In genomic region chr11:32386043-32386442, GRCm38 (mm10) we compare ENCODE assay signal across 32 mouse cellular contexts. TPM values are rescaled to one million over a fixed set of nuclear protein-coding genes. Genes with fewer than 3 reads are reported as not detected.
"Had no signal": no experiment of that assay in that cellular context is flagged by ENCODE, and none has a peak within 500 bp of the region (broad histone marks: within the 10 kb centered on the region; RNA-seq: fewer than 3 reads in every experiment).

No protein-coding gene starts in this region.

- H3K9me3 ChIP-seq: heart, embryonic 10.5 days; heart, embryonic 12.5 days; heart, embryonic 13.5 days; heart, embryonic 15.5 days; hindbrain, embryonic 10.5 days; hindbrain, embryonic 12.5 days; hindbrain, embryonic 13.5 days; hindbrain, embryonic 15.5 days; intestine, embryonic 15.5 days; kidney, embryonic 15.5 days had no signal

- H3K27me3 ChIP-seq: heart, embryonic 12.5 days; heart, embryonic 13.5 days; heart, embryonic 15.5 days; hindbrain, embryonic 12.5 days; hindbrain, embryonic 13.5 days; hindbrain, embryonic 15.5 days; intestine, embryonic 15.5 days; kidney, embryonic 15.5 days had no signal

- H3K4me2 ChIP-seq: heart, embryonic 11.5 days; heart, embryonic 12.5 days; heart, embryonic 13.5 days; heart, embryonic 15.5 days; hindbrain, embryonic 12.5 days; hindbrain, embryonic 13.5 days; hindbrain, embryonic 14.5 days; hindbrain, embryonic 15.5 days; intestine, embryonic 15.5 days; kidney, embryonic 15.5 days had no signal

- H3K4me3 ChIP-seq: heart, embryonic 10.5 days; heart, embryonic 12.5 days; heart, embryonic 13.5 days; heart, embryonic 15.5 days; hindbrain, embryonic 10.5 days; hindbrain, embryonic 12.5 days; hindbrain, embryonic 13.5 days; hindbrain, embryonic 15.5 days; intestine, embryonic 15.5 days; kidney, embryonic 15.5 days; layer of hippocampus, adult 2 months had no signal

- H3K27ac ChIP-seq: heart, embryonic 10.5 days; heart, embryonic 13.5 days; heart, embryonic 15.5 days; hindbrain, embryonic 12.5 days; hindbrain, embryonic 13.5 days; hindbrain, embryonic 14.5 days; hindbrain, embryonic 15.5 days; hindbrain, postnatal 0 days; intestine, embryonic 15.5 days; kidney, embryonic 15.5 days; kidney, postnatal 0 days; layer of hippocampus, adult 2 months had no signal

- H3K9ac ChIP-seq: heart, embryonic 12.5 days; heart, embryonic 13.5 days; heart, embryonic 15.5 days; hindbrain, embryonic 12.5 days; hindbrain, embryonic 13.5 days; hindbrain, embryonic 14.5 days; hindbrain, embryonic 15.5 days; intestine, embryonic 15.5 days; kidney, embryonic 15.5 days had no signal

- DNase-seq: heart, postnatal 10 days; heart, postnatal 14 days; heart, postnatal 36 days; heart, postnatal 4 days; kidney, adult 11 months; kidney, adult 18-20 months; kidney, adult 2 months; kidney, adult 8-10 months; kidney, adult 9 months; kidney, postnatal 10 days; kidney, postnatal 14 days; kidney, postnatal 25 days; kidney, postnatal 36 days; kidney, postnatal 4 days; layer of hippocampus, adult 9-11 months; layer of hippocampus, postnatal 36 days had no signal

RNA-seq across cellular contexts. Expression of gene Sh3pxd2b, which starts 38.4 kb away (rescaled TPM):
- polyA plus RNA-seq: inflammation-experienced regulatory T-cells, adult 6 months had no signal
